Mouse (Mus musculus): ENCODE measurements around the gene Nup37. TPM values are rescaled to one million over a fixed set of nuclear protein-coding genes. Genes with fewer than 3 reads are reported as not detected.

Gene Nup37
- polyA plus RNA-seq, 1 experiment from 2014 or later: 63.8 TPM

DNA sequence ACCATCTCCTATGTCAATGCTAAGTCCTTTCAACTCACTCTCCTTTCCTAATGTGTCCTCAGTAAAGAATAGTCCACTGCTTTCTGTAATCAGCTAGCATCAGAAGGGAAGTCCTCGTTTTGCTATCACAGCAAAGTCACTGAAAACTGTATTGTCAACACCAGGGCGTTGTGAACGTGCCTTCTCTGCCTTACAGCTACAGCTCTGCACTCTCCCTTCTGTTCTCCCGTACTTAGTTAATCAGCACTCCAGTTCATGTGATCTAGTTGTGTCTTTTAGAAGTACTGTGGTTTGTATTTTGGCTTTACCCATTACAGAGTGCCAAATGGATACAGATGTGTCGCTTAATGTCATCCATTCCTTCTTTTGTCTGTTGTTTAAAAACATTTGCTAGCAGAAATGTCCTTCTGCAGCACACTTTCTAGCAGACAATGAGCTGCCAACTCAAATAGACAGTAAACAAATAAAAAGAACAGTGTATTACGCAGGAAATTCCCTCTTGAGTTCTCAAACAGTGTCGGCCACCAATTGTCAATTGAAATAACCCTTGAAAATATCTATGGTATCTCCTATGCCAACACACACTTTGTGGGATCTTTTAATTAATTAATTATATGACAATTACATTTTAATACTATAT, 20.8 kb downstream of the Nup37 start:
- no peaks in the 10 kb centered on the region for H3K9me3 ChIP-seq (replicated peaks)
- no peaks in the 10 kb centered on the region for H3K27me3 ChIP-seq
- no peak overlapping the region for H3K9ac ChIP-seq
- WGBS: 62% methylated on average over 7 of the region's 7 CpGs
- H3K4me1 ChIP-seq: no peaks in the 10 kb centered on the region
- no peak overlapping the region for H3K4me3 ChIP-seq (replicated peaks)
- ATAC-seq (ENCODE audit: insufficient number of reproducible peaks, low FRiP score, low TSS enrichment, low read depth): no peak
- H3K27ac ChIP-seq (replicated peaks): no peak overlapping the region
- H3K4me2 ChIP-seq (replicated peaks): no peak overlapping the region
- peaks cover 12% of the 10 kb centered on the region; the same call in 1 of the 2 replicates for H3K36me3 ChIP-seq

DNA sequence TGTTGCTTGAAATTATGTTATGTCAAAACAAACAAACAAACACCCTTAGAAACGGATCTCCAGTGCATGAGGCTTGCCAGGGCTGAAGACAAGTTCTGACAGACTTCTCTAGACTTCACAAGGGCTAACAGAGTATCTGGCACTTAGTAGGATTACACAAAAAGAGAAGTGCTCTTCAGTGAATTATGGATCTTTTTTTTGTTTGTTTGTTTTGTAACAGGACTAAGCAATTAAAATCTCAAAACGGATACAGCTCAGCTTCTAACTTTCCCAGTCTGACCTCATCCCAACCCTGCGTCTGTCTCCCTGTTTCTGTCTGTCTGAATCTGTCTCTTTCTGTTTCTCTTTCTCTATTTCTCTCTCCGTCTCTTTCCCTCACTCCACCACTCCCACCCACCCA, 53.7 kb downstream of the Nup37 start:
- no peak overlapping the region for H3K9ac ChIP-seq
- peak; percentile 53 for ATAC-seq (ENCODE audit: insufficient number of reproducible peaks, low FRiP score, low TSS enrichment, low read depth)
- H3K27me3 ChIP-seq: no peaks in the 10 kb centered on the region
- 0 out of 2 replicates have a peak, but pooled peaks cover 6% of the 10 kb centered on the region for H3K36me3 ChIP-seq
- H3K4me3 ChIP-seq (replicated peaks): peak overlapping the region; percentile 67
- no peak overlapping the region for H3K27ac ChIP-seq (replicated peaks)
- peak overlapping the region; percentile 73 for H3K4me2 ChIP-seq (replicated peaks)
- no peaks in the 10 kb centered on the region for H3K9me3 ChIP-seq (replicated peaks)
- H3K4me1 ChIP-seq: peaks cover 7% of the 10 kb centered on the region; the same call in 1 of the 2 replicates
- WGBS: 15% methylated on average over 4 of the region's 4 CpGs

- Histone ChIP-seq H3K4me2 (replicated peaks) (peak within 1 kb of the TSS; percentile 73), H3K4me1 (peaks cover 7% of the 10 kb centered on the region; the same call in 1 of the 2 replicates), H3K27ac (replicated peaks) (peak within 1 kb of the TSS; percentile 76), H3K27me3 (no peaks in the 10 kb centered on the region), H3K9ac (peak within 1 kb of the TSS; percentile 70), H3K36me3 (0 out of 2 replicates have a peak, but pooled peaks cover 6% of the 10 kb centered on the region), H3K9me3 (replicated peaks) (no peaks in the 10 kb centered on the region), H3K4me3 (replicated peaks) (peak within 1 kb of the TSS; percentile 67)
- peak; percentile 96 for ATAC-seq (ENCODE audit: insufficient number of reproducible peaks, low FRiP score, low TSS enrichment, low read depth)
- 2% methylated on average over 23 of the region's 23 CpGs for WGBS
These were observed 54.3 kb downstream of the Nup37 start, which contains the start of gene Washc3 for GRCm38 (mm10) chr10:88200951-88201638. Gene Washc3, plus strand, starts transcription at chr10:88201093.

DNA sequence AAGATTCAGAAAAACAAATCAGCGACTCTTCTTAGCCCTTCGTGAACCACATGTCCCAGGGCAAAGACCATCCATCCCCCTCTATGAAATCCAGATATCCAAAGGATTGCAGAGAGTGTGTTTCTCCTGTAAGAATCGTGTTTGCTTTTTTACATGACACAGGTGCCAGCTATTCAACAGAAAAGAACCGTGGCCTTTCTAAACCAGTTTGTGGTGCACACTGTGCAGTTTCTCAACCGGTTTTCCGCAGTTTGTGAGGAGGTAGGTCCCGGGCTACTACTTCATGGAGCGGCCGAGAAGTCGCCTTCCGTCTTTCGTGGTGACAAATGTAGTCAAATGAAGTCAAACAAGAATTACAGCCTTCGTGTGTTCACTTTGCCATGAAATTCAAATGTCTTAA, 54.9 kb downstream of the Nup37 start:
- peak overlapping the region; percentile 73 for H3K4me2 ChIP-seq (replicated peaks)
- H3K9ac ChIP-seq: peak overlapping the region; percentile 70
- WGBS: 67% methylated on average over 13 of the region's 13 CpGs
- 0 out of 2 replicates have a peak, but pooled peaks cover 6% of the 10 kb centered on the region for H3K36me3 ChIP-seq
- ATAC-seq (ENCODE audit: insufficient number of reproducible peaks, low FRiP score, low TSS enrichment, low read depth): no peak
- H3K4me3 ChIP-seq (replicated peaks): peak overlapping the region; percentile 67
- no peaks in the 10 kb centered on the region for H3K27me3 ChIP-seq
- H3K9me3 ChIP-seq (replicated peaks): no peaks in the 10 kb centered on the region
- peaks cover 7% of the 10 kb centered on the region; the same call in 1 of the 2 replicates for H3K4me1 ChIP-seq
- H3K27ac ChIP-seq (replicated peaks): peak overlapping the region; percentile 76

- no peak overlapping the region for H3K4me3 ChIP-seq (replicated peaks)
- no peak overlapping the region for H3K27ac ChIP-seq (replicated peaks)
- H3K9me3 ChIP-seq (replicated peaks): no peaks in the 10 kb centered on the region
- WGBS: 85% methylated on average over 8 of the region's 8 CpGs
- H3K9ac ChIP-seq: no peak overlapping the region
- H3K4me1 ChIP-seq: peaks cover 7% of the 10 kb centered on the region; the same call in 1 of the 2 replicates
- ATAC-seq (ENCODE audit: insufficient number of reproducible peaks, low FRiP score, low TSS enrichment, low read depth): no peak
- no peaks in the 10 kb centered on the region for H3K27me3 ChIP-seq
- no peak overlapping the region for H3K4me2 ChIP-seq (replicated peaks)
- 0 out of 2 replicates have a peak, but pooled peaks cover 6% of the 10 kb centered on the region for H3K36me3 ChIP-seq
These were observed 55.8 kb downstream of the Nup37 start for GRCm38 (mm10) chr10:88202581-88202980.

DNA sequence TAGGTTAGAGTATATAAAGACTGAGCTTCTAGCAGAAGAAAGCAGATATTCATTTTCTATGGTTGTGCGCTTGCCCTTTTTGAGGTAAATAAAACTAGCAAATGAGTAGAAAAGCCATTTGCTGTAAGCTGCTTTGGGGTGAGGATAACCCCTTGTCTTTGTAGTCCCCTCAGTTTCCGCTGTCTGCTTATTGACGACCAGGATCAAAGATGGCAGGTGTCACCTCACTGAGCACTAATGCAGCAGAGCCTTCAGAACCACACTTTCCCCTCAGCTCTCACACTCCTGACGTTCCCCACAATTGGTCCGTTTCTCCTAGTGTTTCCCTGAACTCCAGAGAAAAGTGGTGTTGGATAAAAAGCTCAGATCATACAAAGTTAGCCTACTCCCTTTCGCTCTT, 56.4 kb downstream of the Nup37 start:
- Histone ChIP-seq H3K4me3 (replicated peaks) (no peak overlapping the region), H3K4me1 (peaks cover 7% of the 10 kb centered on the region; the same call in 1 of the 2 replicates), H3K9ac (no peak overlapping the region), H3K27me3 (no peaks in the 10 kb centered on the region), H3K27ac (replicated peaks) (no peak overlapping the region), H3K4me2 (replicated peaks) (no peak overlapping the region), H3K9me3 (replicated peaks) (no peaks in the 10 kb centered on the region), H3K36me3 (0 out of 2 replicates have a peak, but pooled peaks cover 6% of the 10 kb centered on the region)
- ATAC-seq (ENCODE audit: insufficient number of reproducible peaks, low FRiP score, low TSS enrichment, low read depth): no peak
- 92% methylated on average over 6 of the region's 6 CpGs for WGBS

- H3K9me3 ChIP-seq (replicated peaks): no peaks in the 10 kb centered on the region
- no peak overlapping the region for H3K9ac ChIP-seq
- ATAC-seq (ENCODE audit: insufficient number of reproducible peaks, low FRiP score, low TSS enrichment, low read depth): no peak
- WGBS: 71% methylated on average over 5 of the region's 5 CpGs
- H3K4me2 ChIP-seq (replicated peaks): no peak overlapping the region
- H3K36me3 ChIP-seq: peaks cover 5% of the 10 kb centered on the region; the same call in 1 of the 2 replicates
- no peaks in the 10 kb centered on the region for H3K27me3 ChIP-seq
- H3K4me1 ChIP-seq: no peaks in the 10 kb centered on the region
- no peak overlapping the region for H3K4me3 ChIP-seq (replicated peaks)
- no peak overlapping the region for H3K27ac ChIP-seq (replicated peaks)
These were observed 65.9 kb downstream of the Nup37 start for GRCm38 (mm10) chr10:88212644-88213043.

- H3K4me3 ChIP-seq (replicated peaks): no peak overlapping the region
- no peaks in the 10 kb centered on the region for H3K9me3 ChIP-seq (replicated peaks)
- no peak for ATAC-seq (ENCODE audit: insufficient number of reproducible peaks, low FRiP score, low TSS enrichment, low read depth)
- WGBS: 89% methylated on average over 20 of the region's 20 CpGs
- no peak overlapping the region for H3K27ac ChIP-seq (replicated peaks)
- no peaks in the 10 kb centered on the region for H3K27me3 ChIP-seq
- no peaks in the 10 kb centered on the region for H3K4me1 ChIP-seq
- no peak overlapping the region for H3K4me2 ChIP-seq (replicated peaks)
- peaks cover 5% of the 10 kb centered on the region; the same call in 1 of the 2 replicates for H3K36me3 ChIP-seq
- no peak overlapping the region for H3K9ac ChIP-seq
These were observed 68.2 kb downstream of the Nup37 start for GRCm38 (mm10) chr10:88214800-88215514.

GRCm38 (mm10) chr10:88218161-88218560, 71.4 kb downstream of the Nup37 start:
- Histone ChIP-seq H3K4me2 (replicated peaks) (no peak overlapping the region), H3K9ac (no peak overlapping the region), H3K36me3 (peaks cover 5% of the 10 kb centered on the region; the same call in 1 of the 2 replicates), H3K4me3 (replicated peaks) (no peak overlapping the region), H3K4me1 (no peaks in the 10 kb centered on the region), H3K27me3 (no peaks in the 10 kb centered on the region), H3K9me3 (replicated peaks) (no peaks in the 10 kb centered on the region), H3K27ac (replicated peaks) (no peak overlapping the region)
- WGBS: 91% methylated on average over 3 of the region's 3 CpGs
- no peak for ATAC-seq (ENCODE audit: insufficient number of reproducible peaks, low FRiP score, low TSS enrichment, low read depth)

- Histone ChIP-seq H3K4me1 (no peaks in the 10 kb centered on the region), H3K27ac (replicated peaks) (peak overlapping the region; percentile 53; the same call in 1 of the 2 replicates), H3K9ac (no peak overlapping the region), H3K4me3 (replicated peaks) (no peak overlapping the region), H3K27me3 (no peaks in the 10 kb centered on the region), H3K4me2 (replicated peaks) (no peak overlapping the region), H3K36me3 (peaks cover 1% of the 10 kb centered on the region; the same call in 1 of the 2 replicates), H3K9me3 (replicated peaks) (no peaks in the 10 kb centered on the region)
- 32% methylated on average over 5 of the region's 5 CpGs for WGBS
- no peak for ATAC-seq (ENCODE audit: insufficient number of reproducible peaks, low FRiP score, low TSS enrichment, low read depth)
These were observed 74.9 kb downstream of the Nup37 start for GRCm38 (mm10) chr10:88221718-88222117.

DNA sequence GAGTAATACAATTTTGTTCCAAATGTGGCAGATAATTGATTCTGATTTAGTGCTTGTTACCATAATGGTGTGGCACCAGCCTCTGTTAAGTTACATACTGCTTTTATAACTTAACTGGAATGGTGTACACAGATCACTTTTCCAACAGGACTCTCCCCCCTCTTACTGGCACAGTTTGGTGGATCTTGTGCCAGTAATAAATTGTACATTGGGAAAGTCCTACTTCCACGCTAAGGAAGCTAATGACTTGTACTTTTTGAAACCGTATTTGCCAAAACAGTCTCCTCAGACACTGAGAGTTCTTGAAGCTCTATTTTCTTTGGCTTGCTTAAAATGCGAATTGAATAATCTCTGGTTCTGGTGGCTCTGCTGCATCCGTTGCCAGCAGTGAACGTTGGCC, 78.6 kb downstream of the Nup37 start:
- H3K9me3 ChIP-seq (replicated peaks): no peaks in the 10 kb centered on the region
- H3K4me2 ChIP-seq (replicated peaks): no peak overlapping the region
- H3K36me3 ChIP-seq: 0 out of 2 replicates have a peak, but pooled peaks cover 10% of the 10 kb centered on the region
- no peak for ATAC-seq (ENCODE audit: insufficient number of reproducible peaks, low FRiP score, low TSS enrichment, low read depth)
- no peak overlapping the region for H3K27ac ChIP-seq (replicated peaks)
- H3K4me3 ChIP-seq (replicated peaks): no peak overlapping the region
- 71% methylated on average over 5 of the region's 5 CpGs for WGBS
- H3K9ac ChIP-seq: no peak overlapping the region
- H3K4me1 ChIP-seq: no peaks in the 10 kb centered on the region
- H3K27me3 ChIP-seq: no peaks in the 10 kb centered on the region
